Mouse (Mus musculus): Measurements from ENCODE around the gene Gm20388. TPM values are rescaled to one million over a fixed set of nuclear protein-coding genes. Genes with fewer than 3 reads are reported as not detected.

Gm20388 gene
- total RNA-seq, 2 experiments from 2014 or later = 10.7 TPM; not detected in 1

- peak; percentile 31 to 64 for DNase-seq (ENCODE audit: low spot score in 2 of 2)
These were observed 2174.2 kb downstream of the Gm20388 start for GRCm38 (mm10) chr8:122084726-122085410.

GRCm38 (mm10) chr8:122086064-122086463 is 2175.4 kb downstream of the Gm20388 start:
- DNase-seq (ENCODE audit: low spot score in 2 of 2) = no peak

GRCm38 (mm10) chr8:122088631-122089030 is 2178.0 kb downstream of the Gm20388 start:
- DNase-seq (ENCODE audit: low spot score in 2 of 2) = no peak

- DNase-seq (ENCODE audit: low spot score in 2 of 2) = no peak
These were observed 2178.6 kb downstream of the Gm20388 start for GRCm38 (mm10) chr8:122089186-122089700.

GRCm38 (mm10) chr8:122092476-122092875 is 2181.8 kb downstream of the Gm20388 start:
- DNase-seq (ENCODE audit: low spot score in 2 of 2) = no peak

- DNase-seq (ENCODE audit: low spot score in 2 of 2) = no peak
These were observed 2188.1 kb downstream of the Gm20388 start for GRCm38 (mm10) chr8:122098766-122099165.

GRCm38 (mm10) chr8:122099711-122100220 is 2189.1 kb downstream of the Gm20388 start:
- DNase-seq (ENCODE audit: low spot score in 2 of 2) = no peak

GRCm38 (mm10) chr8:122101816-122102215 is 2191.2 kb downstream of the Gm20388 start:
- no peak for DNase-seq (ENCODE audit: low spot score in 2 of 2)

GRCm38 (mm10) chr8:122102286-122102685 is 2191.6 kb downstream of the Gm20388 start:
- no peak for DNase-seq (ENCODE audit: low spot score in 2 of 2)

- DNase-seq (ENCODE audit: low spot score in 2 of 2) = no peak
These were observed 2192.6 kb downstream of the Gm20388 start for GRCm38 (mm10) chr8:122103241-122103640.

GRCm38 (mm10) chr8:122104658-122105057 is 2194.0 kb downstream of the Gm20388 start:
- DNase-seq (ENCODE audit: low spot score in 2 of 2) = no peak

GRCm38 (mm10) chr8:122106270-122106669 is 2195.6 kb downstream of the Gm20388 start:
- DNase-seq (ENCODE audit: low spot score in 2 of 2) = peak; percentile 39 to 80

- DNase-seq (ENCODE audit: low spot score in 2 of 2) = no peak
These were observed 2199.7 kb downstream of the Gm20388 start for GRCm38 (mm10) chr8:122110240-122110866.

GRCm38 (mm10) chr8:122110867-122111253 is 2200.2 kb downstream of the Gm20388 start:
- DNase-seq (ENCODE audit: low spot score in 2 of 2) = no peak

GRCm38 (mm10) chr8:122111745-122112144 is 2201.1 kb downstream of the Gm20388 start:
- no peak for DNase-seq (ENCODE audit: low spot score in 2 of 2)

- DNase-seq (ENCODE audit: low spot score in 2 of 2) = no peak
These were observed 2201.8 kb downstream of the Gm20388 start for GRCm38 (mm10) chr8:122112264-122112965.

- DNase-seq (ENCODE audit: low spot score in 2 of 2) = no peak
These were observed 2204.2 kb downstream of the Gm20388 start for GRCm38 (mm10) chr8:122114890-122115289.

- DNase-seq (ENCODE audit: low spot score in 2 of 2) = no peak
These were observed 2206.2 kb downstream of the Gm20388 start for GRCm38 (mm10) chr8:122116716-122117357.

GRCm38 (mm10) chr8:122118097-122118496 is 2207.5 kb downstream of the Gm20388 start:
- no peak for DNase-seq (ENCODE audit: low spot score in 2 of 2)

GRCm38 (mm10) chr8:122118536-122118935 is 2207.9 kb downstream of the Gm20388 start:
- no peak for DNase-seq (ENCODE audit: low spot score in 2 of 2)

- DNase-seq (ENCODE audit: low spot score in 2 of 2) = no peak
These were observed 2213.7 kb downstream of the Gm20388 start for GRCm38 (mm10) chr8:122124326-122124725.

Measured in layer of hippocampus, adult 18-20 months (tissue).